Mouse (Mus musculus): ENCODE results near the gene Ldhb.
"Not testable (repeated sequence)": the region's sequence is repeated elsewhere in the genome, so short reads cannot be mapped to it uniquely, and the experiment has no call there.

Ldhb gene

DNA sequence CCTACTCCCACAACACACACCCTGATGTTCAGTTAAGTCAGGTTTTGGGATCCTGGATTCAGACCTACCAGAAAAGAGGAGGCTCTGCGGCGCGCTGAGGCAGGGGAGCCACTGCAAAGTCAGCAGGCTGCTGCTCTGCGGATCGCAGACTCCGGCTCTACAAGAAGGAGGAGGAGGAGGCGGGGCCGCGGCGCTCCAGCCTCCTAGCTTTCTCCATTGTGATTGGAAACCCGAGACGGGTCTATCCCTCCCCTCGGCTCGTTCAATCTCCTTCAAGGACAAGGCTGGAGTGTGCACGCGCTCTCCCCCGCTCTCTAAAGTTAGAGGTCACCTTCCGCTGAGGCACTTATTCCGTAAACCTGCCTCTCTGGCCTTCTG lies at the start of gene Ldhb:
Gene Ldhb (minus strand): TSS at position 173 of the 378 bp plus-strand sequence.
- DNase-seq (ENCODE audit: inconsistent age in 2 of 2, low spot score in 1 of 2), result peak; percentile 89 to 95

DNA sequence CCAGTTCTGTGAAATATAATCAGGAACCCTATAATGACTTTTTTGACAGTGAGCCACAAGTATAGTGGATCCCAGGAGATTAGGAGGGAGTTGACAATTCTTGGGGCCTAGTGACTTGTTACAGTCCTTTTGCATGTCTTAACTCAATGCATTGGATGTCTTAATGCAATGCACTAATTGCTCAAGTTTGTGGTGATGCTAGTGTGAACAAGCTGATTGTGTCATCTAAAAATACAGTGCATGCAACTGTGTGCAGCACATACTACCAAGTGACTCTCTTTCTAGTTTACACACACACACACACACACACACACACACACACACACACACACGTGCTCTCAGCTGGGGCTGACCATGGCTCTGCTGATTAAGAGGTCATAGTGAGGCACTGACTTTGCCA lies 48.2 kb upstream of the Ldhb start:
- DNase-seq (ENCODE audit: inconsistent age in 2 of 2, low spot score in 1 of 2), result no peak

DNA sequence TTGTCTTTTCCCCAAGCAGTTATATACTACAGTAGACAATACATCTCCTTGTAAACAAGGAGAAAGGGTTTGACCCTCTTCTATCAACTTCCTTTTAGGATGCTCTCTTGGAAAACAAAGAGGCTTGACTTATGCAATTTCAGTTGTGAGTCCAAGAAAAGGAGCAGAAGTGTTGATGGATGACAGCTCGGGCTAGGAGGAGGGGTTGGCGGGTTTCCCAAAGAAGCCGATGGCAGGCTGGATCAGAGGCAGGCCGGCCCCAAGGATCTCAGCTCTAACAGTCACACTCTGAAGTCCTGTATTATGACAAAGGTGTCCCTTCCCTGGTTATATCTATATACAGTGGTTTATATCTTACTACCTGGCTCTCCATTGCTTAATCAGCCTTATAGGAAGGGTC lies 43.7 kb upstream of the Ldhb start:
- DNase-seq (ENCODE audit: inconsistent age in 2 of 2, low spot score in 1 of 2), result peak in 1 of 2 experiments; percentile 55

DNA sequence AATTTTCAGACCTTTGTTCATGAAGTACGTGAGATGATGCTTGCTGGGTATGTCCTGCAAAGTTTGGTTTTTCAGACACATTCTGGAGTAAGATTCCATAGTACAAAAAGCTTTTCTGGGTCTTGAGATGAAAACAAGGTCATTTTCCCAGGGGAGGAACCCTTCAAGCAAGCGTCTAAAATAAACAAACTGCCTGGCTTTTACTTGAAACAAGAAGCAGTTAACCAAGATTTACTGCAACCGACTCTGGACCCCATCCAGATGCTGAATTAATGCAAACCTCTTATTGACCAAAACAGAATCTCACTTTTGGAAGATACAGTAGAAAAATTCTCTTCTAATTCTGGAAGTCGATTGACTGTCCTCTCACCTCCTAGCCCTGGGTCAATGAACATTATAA lies 43.1 kb upstream of the Ldhb start:
- DNase-seq (ENCODE audit: inconsistent age in 2 of 2, low spot score in 1 of 2), result no peak

DNA sequence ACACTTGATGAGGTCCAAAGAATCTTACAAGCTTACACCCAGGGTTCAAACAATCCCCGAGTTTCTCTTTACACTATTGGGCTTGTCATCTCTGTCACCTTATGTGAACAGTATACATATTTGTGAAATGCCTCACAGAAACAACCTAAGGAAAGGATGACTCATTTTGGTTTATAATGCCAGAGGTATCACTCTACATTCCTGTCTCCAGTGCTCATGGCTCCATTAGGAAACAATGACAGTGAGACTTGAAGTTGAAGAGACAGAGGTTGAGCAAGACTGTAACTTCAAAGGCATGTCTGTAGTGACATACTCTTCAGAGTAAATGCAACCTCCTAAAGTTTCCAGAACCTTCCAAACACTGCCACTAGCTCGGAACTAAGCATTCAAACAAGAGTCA lies 40.6 kb upstream of the Ldhb start:
- no peak for DNase-seq (ENCODE audit: inconsistent age in 2 of 2, low spot score in 1 of 2)

DNA sequence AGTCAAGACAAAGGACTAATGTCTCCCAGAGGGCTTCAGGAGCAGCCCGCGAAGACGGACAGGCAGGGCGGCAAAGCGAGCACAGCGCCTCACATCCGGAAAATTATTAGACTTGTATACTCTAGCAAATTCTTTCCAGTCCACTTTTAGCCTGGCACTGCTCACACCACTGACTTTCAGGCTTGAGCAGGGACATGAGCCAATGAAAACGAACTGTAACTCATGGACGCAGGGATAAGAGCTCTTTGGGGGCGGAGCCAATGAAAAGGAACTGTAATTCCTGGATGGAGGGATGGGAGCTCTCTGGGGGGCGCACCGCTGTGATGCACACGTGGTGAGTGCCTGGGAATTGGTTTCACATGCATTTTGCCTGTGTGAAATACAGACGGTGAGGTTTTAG lies 37.4 kb upstream of the Ldhb start:
- peak in 1 of 2 experiments; percentile 27 for DNase-seq (ENCODE audit: inconsistent age in 2 of 2, low spot score in 1 of 2)

DNA sequence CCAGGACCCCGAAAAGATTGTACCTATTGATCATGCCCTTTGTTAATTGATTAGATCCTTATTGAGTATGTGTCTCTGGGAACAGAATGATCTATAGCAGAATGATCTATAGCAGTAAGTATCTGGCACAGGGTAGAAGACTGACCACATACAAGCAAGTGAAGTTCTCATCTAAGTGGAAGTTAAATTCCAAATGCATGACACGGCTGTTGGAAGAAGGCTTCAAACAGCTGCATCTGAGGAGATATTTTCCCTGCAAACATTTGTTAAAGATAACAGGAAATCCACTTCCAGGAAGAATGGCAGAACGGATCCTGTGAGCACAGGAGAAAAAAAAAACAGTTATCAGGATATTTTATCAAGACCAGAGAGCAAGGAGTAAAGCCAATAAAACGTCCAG lies 35.9 kb upstream of the Ldhb start:
- no peak for DNase-seq (ENCODE audit: inconsistent age in 2 of 2, low spot score in 1 of 2)

DNA sequence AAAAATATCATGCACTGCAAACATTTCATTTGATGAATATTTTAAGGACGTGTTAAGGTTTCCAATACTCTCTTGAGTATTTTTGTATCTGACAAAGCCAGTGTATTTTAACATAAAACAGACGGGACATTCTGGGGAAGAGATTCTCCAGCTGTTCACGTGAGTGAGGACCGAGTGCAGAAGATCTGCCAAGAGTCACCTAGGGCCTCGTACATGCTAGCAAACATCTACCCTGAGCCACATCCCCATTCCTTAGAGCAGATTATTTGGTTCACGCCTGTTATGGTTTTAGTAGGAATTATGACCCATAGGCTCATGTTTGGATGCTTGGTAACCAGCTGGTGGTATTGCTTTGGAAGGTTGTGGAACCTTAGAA lies 35.0 kb upstream of the Ldhb start:
- DNase-seq (ENCODE audit: inconsistent age in 2 of 2, low spot score in 1 of 2), result no peak

DNA sequence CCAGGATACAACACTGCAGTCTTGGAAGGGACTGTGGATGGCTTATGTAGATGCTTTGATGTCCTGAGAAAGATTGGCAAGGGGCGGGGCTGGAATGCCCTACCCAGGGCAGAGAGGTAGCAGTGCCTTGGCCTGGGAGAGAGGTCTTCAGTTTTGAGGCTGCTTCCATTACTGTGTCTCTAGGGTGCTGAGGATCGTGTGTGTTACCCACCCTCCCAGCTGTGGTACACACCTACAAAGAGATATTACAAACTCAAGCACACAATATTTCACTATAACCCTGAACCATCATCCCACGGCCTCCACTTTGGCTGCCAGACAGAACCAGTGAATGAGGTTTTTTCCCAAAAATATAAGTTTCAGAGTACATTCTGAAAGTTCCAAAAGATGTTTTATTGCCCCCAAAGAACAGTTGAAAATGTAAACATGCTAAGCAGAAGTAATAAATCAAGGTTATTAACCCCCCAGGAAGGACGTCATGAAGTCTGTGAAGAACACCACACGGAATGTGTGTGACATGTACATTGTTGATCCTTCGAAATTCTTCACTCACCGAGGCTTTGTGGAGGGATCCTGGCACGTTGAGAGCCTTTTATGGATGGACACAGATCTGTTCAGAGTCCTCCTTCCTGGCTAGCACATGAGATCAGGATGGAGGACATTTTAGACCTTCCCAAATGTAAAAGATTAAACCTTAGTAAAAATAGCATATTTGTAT lies 34.5 kb upstream of the Ldhb start:
- no peak for DNase-seq (ENCODE audit: inconsistent age in 2 of 2, low spot score in 1 of 2)

DNA sequence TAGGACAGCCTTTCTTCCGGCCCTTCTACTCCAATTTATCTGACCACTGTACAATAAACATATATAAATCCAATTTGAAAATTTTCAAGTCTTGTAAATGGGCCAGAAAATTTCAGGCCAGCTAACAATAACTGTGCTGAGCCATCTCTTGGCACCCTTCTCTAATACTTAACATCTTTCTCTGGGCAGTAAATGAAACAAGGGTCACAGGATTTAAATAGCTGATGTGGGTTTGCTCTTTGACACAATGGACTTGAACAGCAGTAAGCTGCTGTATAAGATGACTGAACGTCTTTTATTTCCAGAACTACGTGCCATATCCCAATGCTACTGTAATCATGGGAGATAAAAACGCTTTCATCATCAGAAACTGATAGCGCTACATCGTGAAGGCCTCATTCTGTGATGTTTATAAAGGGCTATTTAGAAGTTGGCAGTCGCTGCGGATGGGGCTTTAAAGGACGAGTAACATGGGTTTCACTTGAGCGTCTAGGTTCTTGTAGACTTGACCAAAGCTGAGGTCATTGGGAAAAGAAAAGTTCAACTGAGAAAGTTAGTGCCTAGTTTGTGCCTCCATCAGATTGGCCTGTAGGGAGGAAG lies 32.9 kb upstream of the Ldhb start:
- DNase-seq (ENCODE audit: inconsistent age in 2 of 2, low spot score in 1 of 2), result no peak

DNA sequence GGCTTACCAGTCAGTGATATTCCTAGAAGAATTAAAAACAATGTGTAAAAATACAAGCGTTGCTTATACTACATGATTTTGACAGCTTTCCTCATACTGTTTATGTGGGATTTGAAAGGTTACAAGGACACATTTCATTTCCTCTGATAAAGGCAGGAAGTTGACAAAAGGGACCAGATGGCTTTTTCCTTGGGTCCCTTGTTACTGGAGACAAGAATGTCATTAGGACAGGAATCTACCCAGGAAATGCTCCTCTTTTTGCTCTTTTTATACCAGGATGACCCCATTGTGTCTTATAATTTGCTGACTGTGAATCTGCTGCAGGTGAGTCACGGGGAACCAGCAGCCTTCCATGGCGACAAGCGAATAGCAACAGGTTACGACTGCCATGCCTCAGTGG lies 32.4 kb upstream of the Ldhb start:
- DNase-seq (ENCODE audit: inconsistent age in 2 of 2, low spot score in 1 of 2), result peak in 1 of 2 experiments; percentile 33

DNA sequence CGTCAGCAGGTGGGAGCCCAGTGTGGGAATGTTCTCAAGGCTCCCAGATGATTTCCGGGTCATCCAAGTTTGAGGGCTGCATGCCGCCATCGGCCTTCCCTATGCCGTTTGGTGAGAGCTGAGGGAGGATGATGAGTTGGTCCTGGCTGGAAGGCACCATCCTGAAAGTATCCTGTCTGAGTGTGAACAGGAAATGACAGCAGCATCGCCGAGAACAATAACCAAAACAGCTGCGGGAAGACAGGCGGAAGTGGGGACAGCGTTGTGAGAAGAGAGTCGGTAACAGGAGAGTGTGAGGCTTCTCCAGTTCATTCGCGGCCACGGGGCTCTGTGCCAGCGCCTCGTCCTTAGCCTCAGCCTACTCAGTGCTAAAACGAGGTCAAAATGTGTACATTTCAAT lies 30.7 kb upstream of the Ldhb start:
- peak; percentile 53 to 65 for DNase-seq (ENCODE audit: inconsistent age in 2 of 2, low spot score in 1 of 2)

DNA sequence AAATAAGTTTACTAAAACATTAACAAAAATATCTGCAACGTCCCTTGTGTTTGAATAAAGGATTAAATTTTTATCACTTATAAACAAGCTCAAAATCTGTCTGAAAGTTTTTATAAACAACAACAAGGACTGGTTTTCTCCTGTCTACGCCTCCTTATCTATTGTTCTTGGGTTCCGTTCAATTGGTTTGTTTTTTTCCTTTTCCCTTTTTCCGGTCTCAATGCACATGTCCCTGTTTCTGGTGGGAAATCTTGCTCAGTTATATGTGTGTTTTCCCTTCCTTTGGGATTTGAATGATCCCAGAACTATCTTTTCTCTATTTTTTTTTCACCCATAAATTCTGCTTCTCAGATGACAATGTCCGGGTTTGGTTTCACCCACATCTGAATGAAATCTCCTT lies 25.7 kb upstream of the Ldhb start:
- no peak for DNase-seq (ENCODE audit: inconsistent age in 2 of 2, low spot score in 1 of 2)

DNA sequence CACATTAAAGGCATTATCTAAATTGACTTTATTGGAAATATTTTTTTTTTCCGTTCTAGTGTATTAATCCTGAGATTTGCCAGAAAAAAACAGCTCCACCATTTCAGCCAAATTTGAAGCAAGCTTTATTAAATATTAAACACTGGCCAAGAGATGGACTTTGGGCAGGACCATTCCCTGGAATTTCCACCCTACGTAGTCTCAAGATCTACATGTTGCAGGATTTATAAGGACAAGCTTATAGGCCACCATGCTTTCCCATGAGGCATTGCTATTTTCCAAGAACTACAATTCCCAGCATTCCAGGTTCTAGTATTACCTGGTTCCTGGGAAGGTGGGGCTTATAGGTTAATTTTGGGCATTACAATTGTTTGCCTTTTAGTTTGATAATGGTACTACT lies 24.9 kb upstream of the Ldhb start:
- no peak for DNase-seq (ENCODE audit: inconsistent age in 2 of 2, low spot score in 1 of 2)

DNA sequence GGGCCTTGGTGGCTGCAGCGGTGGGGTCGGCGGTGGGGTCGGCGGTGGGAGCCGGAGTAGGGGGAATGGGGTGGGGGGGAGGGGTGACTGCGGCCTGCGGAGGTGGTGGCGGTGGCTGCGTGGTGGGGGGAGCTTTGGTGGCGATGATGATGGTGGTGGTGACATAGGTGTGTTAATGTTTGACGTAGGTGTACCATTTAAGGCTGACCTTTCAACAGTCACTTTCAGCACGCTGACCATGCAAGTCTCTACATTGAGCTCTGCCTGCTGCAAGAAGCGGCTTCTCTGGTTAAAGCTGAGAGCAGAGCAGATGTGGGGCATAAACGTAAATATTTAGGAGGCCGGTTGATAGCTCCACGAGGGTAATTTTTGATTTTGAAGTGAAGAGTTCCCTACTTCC lies 24.4 kb upstream of the Ldhb start:
- no peak for DNase-seq (ENCODE audit: inconsistent age in 2 of 2, low spot score in 1 of 2)

DNA sequence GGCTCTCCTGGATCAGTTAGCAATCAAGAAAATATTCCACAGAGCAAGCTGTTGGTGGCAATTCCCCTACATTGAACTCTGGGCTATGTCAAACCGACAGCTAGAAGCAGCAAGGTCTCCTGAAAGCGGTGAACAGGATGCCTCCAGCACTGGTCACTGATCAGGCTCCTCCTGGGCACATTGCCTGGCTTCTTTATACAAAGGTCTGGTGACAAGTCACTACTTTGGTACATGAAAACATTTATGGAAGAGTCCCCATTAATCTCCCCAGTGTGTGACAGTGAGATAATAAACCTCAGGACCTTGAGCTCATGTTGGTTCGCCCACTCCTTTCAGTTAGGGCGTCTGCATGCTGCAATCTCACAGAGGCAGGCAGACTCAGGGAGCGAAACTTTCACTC lies 22.6 kb upstream of the Ldhb start:
- DNase-seq (ENCODE audit: inconsistent age in 2 of 2, low spot score in 1 of 2), result peak in 1 of 2 experiments; percentile 41

DNA sequence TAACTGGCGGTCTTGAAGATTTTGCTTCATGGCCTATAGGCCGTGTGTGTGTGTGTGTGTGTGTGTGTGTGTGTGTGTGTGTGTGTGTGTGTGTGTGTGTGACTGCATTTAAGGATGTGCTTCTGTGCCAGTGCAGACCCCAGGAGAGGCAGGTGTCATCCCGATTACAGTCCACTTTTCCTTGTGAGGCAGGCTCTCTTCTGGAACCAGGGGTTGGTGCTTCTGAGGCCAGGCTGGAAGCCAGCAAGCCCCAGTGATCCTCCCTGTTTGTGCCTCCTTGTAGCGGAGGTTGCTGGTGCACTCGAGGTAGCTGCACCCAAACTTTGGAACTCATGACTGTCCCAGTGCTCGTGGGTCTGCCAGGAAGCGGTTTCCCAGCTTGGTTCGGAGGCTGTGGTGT lies 21.9 kb upstream of the Ldhb start:
- no peak for DNase-seq (ENCODE audit: inconsistent age in 2 of 2, low spot score in 1 of 2)

DNA sequence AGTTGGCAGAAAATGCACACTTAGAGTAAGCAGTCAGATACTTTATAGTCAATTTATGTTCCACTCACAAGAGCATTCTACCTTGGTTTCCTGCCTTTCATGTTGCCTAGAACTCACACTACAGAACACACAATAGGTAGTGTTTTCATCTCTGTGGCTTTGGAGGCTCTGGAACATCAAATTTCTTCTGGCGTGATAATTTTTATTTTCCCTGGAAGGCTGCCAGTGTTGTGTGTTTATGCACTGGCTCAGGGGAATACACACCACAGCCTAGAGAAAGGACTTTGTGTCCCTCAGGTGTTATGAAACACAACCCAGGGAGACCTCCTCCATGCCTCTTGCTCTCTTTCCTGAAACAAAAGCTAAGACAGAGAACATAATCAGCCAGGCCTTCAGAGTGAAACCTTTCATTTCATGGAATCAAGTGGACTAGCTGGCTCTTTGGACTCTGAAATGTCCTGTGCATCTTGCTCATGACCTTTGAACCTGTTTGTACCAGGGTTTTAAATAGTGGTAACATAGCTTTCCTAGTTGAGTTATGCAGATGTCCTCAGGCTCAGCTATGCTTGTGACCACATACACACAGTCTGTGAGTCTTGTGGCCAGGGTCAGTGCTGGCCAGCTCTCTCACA lies 20.3 kb upstream of the Ldhb start:
- peak in 1 of 2 experiments; percentile 25 for DNase-seq (ENCODE audit: inconsistent age in 2 of 2, low spot score in 1 of 2)

DNA sequence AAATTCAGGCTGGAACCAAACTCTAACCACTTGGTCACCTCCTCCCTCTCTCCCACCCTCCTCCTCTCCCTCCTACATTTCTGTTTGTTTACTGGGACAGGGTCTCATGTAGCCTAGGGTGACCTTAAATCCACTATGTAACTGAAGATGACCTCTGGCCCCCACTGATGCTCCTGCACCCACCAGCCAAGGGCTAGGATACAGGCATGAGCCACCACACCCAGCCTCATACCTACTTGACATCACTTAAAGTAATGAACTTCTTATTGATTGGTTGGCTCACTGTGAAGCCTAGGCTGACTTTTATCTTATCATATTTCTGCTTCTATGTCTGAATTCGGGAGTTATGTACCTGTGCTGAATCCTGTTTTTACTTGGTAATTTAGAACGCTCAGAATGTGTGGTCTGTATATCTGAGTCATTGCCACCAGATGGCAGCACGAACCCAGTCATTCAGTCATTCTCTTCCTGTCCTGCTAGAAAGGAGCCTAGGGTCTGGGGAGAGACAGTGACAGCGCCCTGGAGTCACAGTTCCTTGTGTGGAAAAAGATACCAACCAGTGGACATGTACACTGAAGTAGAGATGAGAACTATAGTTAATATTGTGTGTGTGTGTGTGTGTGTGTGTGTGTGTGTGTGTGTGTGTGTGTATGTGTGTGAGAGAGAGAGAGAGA lies 17.0 kb upstream of the Ldhb start:
- peak; percentile 49 to 87 for DNase-seq (ENCODE audit: inconsistent age in 2 of 2, low spot score in 1 of 2)

DNA sequence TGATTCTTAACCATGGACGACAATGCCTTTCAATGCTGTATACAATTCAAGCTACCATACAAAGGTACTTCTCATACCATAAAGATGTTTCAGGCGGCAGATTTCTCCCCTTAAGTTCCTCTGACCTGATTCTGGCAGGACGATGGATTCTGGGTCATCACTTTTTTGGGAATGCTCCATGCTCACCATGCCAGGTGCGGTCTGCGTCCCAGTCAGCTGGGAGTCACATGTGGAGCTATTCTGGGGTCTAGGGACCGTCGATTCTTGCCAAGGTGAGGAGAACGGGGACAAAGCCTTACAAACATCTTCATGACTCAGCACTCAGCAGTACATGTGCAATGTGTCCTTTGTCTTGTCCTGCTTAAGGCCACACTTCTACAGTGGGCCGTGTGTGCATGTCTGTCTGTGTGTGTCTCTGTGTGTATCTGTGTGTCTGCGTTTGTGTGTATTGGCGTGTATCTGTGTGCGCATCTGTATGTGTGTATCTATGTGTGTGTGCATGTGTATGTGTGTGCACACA lies 13.9 kb upstream of the Ldhb start:
- no peak for DNase-seq (ENCODE audit: inconsistent age in 2 of 2, low spot score in 1 of 2)

DNA sequence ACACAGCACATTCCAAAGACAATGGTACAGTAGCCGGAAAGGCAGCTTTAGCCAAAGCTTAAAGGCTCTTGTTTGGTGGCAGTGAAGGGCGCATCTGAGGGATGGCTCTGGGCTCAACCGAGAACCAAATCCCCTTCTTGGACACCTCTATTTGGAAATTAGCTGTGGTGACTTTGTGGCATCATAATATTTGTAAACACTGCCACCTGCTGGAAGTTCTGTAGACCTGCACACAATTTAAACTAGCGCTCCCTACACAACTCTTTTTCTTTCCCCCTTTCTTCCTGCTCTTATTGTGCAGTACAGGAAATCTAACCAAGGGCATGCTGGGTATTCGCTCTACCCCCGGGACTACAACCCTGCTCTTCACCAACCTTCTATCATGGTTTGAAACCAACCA lies 11.4 kb upstream of the Ldhb start:
- DNase-seq (ENCODE audit: inconsistent age in 2 of 2, low spot score in 1 of 2), result peak; percentile 13 to 71

DNA sequence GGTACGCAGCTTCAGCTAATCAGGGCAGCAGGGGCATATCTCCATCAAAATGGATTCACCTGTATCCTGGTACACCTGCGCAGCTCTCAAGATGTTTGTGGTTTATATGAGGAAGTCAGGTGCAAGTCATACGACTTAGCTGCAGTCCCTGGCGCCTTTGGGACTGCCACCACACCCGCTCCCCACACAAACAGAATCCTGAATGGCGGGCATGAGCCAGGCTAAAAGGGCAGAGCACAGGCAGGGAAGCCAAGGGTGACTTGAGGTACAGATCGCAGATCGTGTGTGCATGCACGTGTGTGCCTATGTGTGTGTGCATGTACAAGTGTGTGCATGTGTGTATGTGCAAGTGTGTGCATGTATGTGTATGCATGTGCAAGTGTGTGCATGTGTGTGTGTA lies 7.6 kb upstream of the Ldhb start:
- DNase-seq (ENCODE audit: inconsistent age in 2 of 2, low spot score in 1 of 2), result not testable (repeated sequence)

Measured in adrenal gland, adult (tissue).